Mouse (Mus musculus) midbrain, embryonic 13.5 days (tissue): ENCODE data around the gene Zmynd8. TPM values are rescaled to one million over a fixed set of nuclear protein-coding genes. Genes with fewer than 3 reads are reported as not detected.

Experiments used
- ATAC-seq: fragments of 200-750 bp; cut with Nextera tagmentation; 2 replicates; pipeline ENCODE4 v1.8.0; 2017; ENCODE audit warnings: mild to moderate bottlenecking, moderate TSS enrichment, moderate library complexity
- H3K27ac ChIP-seq: fragments of 300-500 bp; sonication (generic); 2 replicates; pipeline ENCODE4 v1.5.1; 2015; ENCODE audit warnings: inconsistent platforms, mild to moderate bottlenecking, moderate library complexity
- H3K27me3 ChIP-seq: fragments of 300-500 bp; sonication (generic); 2 replicates; pipeline ENCODE4 v1.6.1; 2015; ENCODE audit warnings: mild to moderate bottlenecking, inconsistent platforms
- H3K36me3 ChIP-seq: fragments of 300-500 bp; sonication (generic); 2 replicates; pipeline ENCODE4 v1.6.1; 2015; ENCODE audit warnings: mild to moderate bottlenecking, inconsistent platforms
- H3K4me1 ChIP-seq: fragments of 300-500 bp; sonication (generic); replicated peaks from 2 replicates; pipeline ENCODE4 v1.6.1; 2015; ENCODE audit warnings: inconsistent platforms
- H3K4me2 ChIP-seq: fragments of 300-500 bp; sonication (generic); replicated peaks from 2 replicates; pipeline ENCODE4 v1.6.1; 2015; ENCODE audit warnings: moderate library complexity, mild to moderate bottlenecking, inconsistent platforms
- H3K4me3 ChIP-seq: fragments of 300-500 bp; sonication (generic); replicated peaks from 2 replicates; pipeline ENCODE4 v1.5.1; 2015; ENCODE audit warnings: mild to moderate bottlenecking, inconsistent platforms
- H3K9ac ChIP-seq: fragments of 300-500 bp; sonication (generic); replicated peaks from 2 replicates; pipeline ENCODE4 v1.6.1; 2015; ENCODE audit warnings: mild to moderate bottlenecking, inconsistent platforms
- H3K9me3 ChIP-seq: fragments of 300-500 bp; sonication (generic); 2 replicates; pipeline ENCODE4 v1.6.1; 2016; ENCODE audit warnings: mild to moderate bottlenecking, inconsistent platforms
- WGBS: fragments of 180-500 bp; shearing (Covaris S2); methylation state at CpG from one replicate; pipeline ENCODE4 v1.1.7; 2015; 5-methylcytosine and 5-hydroxymethylcytosine counted together
- polyA plus RNA-seq: library from polyadenylated mRNA; unstranded; fragments of >200 nt; fragmentation: Nextera tagmentation; extraction: Ambion mirVana; gene quantifications from 2 replicates; pipeline ENCODE4 v1.2.1, GENCODE M21; 2015

The Zmynd8 gene
- polyA plus RNA-seq, 1 experiment from 2014 or later: 86.8 TPM

DNA sequence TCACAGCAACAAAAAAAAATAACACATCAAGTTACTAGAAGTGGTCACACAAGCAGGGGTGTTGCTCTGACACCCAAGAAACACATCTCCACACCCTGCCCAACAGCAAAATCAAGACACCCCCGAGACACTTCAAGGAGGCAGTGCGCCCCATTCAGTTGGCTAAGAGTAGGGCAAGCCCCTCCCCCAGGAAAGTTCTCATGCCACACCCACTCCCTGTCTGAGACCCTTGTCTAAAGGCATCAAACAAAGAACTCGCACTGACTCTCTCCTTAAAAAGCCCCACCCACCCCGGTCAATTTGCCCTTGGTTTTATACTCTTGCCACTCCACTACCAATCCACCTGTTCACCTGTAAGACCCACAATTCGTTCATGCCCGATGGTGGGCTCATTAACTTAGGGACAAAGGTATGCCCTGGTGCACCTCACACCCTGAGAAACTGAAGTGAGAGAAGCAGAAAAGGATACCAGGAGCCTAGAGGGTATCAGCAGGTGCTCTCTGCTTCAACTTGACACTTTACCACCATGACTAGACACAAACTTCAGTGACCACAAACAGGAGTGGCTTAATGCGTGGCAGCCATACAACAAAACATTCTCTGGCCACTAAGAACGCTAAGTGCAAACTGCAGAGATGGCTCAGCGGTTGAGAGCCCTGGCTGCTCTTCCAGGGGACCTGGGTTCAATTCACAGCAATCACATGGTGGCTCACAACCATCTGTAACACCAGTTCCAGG, 45.8 kb downstream of the Zmynd8 start:
- Histone ChIP-seq H3K4me1 (peaks cover 80% of the 10 kb centered on the region), H3K4me2 (no peak overlapping the region), H3K36me3 (peaks cover 32% of the 10 kb centered on the region), H3K27me3 (no peaks in the 10 kb centered on the region), H3K9me3 (no peaks in the 10 kb centered on the region), H3K27ac (peak overlapping the region; percentile 14; the same call in 1 of the 2 replicates), H3K9ac (no peak overlapping the region), H3K4me3 (no peak overlapping the region)
- ATAC-seq: no peak
- 89% methylated on average over 9 of the region's 9 CpGs for WGBS

DNA sequence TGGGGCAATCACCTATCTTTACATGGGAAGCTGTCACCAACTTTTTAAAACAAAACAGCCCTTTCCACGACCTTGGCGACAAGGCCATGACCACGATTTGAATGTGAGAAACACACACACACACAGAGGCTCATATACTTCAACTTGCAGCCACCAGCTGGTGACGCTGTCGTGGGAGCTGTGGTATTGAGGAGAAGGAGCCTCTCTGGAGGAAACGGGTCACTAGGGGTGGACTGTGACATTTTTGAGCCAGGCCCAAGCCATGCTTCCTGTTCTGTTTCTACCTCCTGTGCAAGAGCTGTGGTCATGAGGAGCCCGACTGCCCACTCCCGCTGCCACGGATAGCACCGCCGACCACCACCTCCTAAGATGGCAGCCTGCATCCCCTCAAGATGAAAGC, 46.4 kb downstream of the Zmynd8 start:
- no peak overlapping the region for H3K4me2 ChIP-seq
- peaks cover 32% of the 10 kb centered on the region for H3K36me3 ChIP-seq
- no peak for ATAC-seq
- no peaks in the 10 kb centered on the region for H3K27me3 ChIP-seq
- H3K4me3 ChIP-seq: no peak overlapping the region
- H3K4me1 ChIP-seq: peaks cover 79% of the 10 kb centered on the region
- H3K9me3 ChIP-seq: no peaks in the 10 kb centered on the region
- WGBS: 90% methylated on average over 11 of the region's 11 CpGs
- peak overlapping the region; percentile 14; the same call in 1 of the 2 replicates for H3K27ac ChIP-seq
- H3K9ac ChIP-seq: no peak overlapping the region

GRCm38 (mm10) chr2:165851811-165852415, 46.9 kb downstream of the Zmynd8 start:
- ATAC-seq: no peak
- H3K9ac ChIP-seq: no peak overlapping the region
- 90% methylated on average over 13 of the region's 13 CpGs for WGBS
- H3K4me1 ChIP-seq: peaks cover 74% of the 10 kb centered on the region
- no peaks in the 10 kb centered on the region for H3K9me3 ChIP-seq
- no peak overlapping the region for H3K4me3 ChIP-seq
- H3K27ac ChIP-seq: peak overlapping the region; percentile 49
- H3K4me2 ChIP-seq: no peak overlapping the region
- H3K36me3 ChIP-seq: peaks cover 32% of the 10 kb centered on the region
- no peaks in the 10 kb centered on the region for H3K27me3 ChIP-seq

- ATAC-seq: no peak
- no peaks in the 10 kb centered on the region for H3K9me3 ChIP-seq
- peak overlapping the region; percentile 49; the same call in 1 of the 2 replicates for H3K27ac ChIP-seq
- WGBS: 87% methylated on average over 6 of the region's 6 CpGs
- peaks cover 39% of the 10 kb centered on the region for H3K36me3 ChIP-seq
- H3K27me3 ChIP-seq: no peaks in the 10 kb centered on the region
- peaks cover 63% of the 10 kb centered on the region for H3K4me1 ChIP-seq
- no peak overlapping the region for H3K9ac ChIP-seq
- no peak overlapping the region for H3K4me2 ChIP-seq
- no peak overlapping the region for H3K4me3 ChIP-seq
Observed at GRCm38 (mm10) chr2:165850826-165851225, 48.0 kb downstream of the Zmynd8 start.

DNA sequence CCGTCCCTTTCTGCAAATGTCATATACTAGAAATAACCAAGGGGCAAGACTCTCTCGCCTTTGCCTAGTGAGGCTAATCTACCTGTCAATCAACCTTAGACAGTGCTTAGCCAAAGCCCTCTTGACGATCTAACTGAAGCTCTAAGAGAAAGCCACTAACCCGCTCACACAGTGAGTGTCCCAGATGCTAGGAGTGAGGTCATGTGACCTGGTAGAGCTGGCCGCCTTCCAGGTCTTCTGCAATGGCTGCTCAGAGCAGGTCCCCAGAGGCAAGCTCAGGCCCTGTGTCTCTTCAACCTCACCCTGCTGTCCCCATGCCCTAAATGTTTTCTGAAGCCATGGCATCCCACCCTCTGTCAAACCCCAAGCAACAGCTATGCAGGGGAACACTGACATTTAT, 49.7 kb downstream of the Zmynd8 start:
- Histone ChIP-seq H3K4me2 (no peak overlapping the region), H3K4me3 (no peak overlapping the region), H3K27me3 (no peaks in the 10 kb centered on the region), H3K4me1 (peaks cover 46% of the 10 kb centered on the region), H3K9ac (no peak overlapping the region), H3K36me3 (peaks cover 56% of the 10 kb centered on the region), H3K9me3 (no peaks in the 10 kb centered on the region), H3K27ac (peak overlapping the region; percentile 72)
- peak; percentile 84 for ATAC-seq
- 28% methylated on average over 5 of the region's 5 CpGs for WGBS

DNA sequence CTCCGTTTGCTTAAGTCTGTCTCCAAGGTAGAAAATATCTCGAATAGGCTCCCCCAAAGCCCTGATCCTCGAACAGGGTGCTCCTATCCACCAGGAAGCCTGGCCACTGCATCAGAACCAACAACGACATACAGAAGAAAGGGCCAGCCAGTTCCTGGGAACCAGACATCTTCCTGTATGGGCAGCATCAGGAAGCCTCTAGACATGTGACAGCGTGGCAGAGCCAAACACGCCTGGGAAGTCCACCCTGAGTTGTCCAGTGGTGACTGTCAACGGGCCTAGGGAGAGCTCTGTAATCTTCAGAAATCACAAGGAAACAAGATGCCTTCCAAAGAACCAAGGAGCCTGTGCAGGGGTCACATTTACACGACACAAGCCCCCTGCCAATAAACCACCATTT, 52.0 kb downstream of the Zmynd8 start:
- no peak overlapping the region for H3K27ac ChIP-seq
- peaks cover 34% of the 10 kb centered on the region for H3K4me1 ChIP-seq
- no peaks in the 10 kb centered on the region for H3K9me3 ChIP-seq
- WGBS: 91% methylated on average over 8 of the region's 8 CpGs
- H3K4me2 ChIP-seq: no peak overlapping the region
- peaks cover 70% of the 10 kb centered on the region for H3K36me3 ChIP-seq
- H3K4me3 ChIP-seq: no peak overlapping the region
- no peak overlapping the region for H3K9ac ChIP-seq
- no peak for ATAC-seq
- H3K27me3 ChIP-seq: no peaks in the 10 kb centered on the region

GRCm38 (mm10) chr2:165845490-165845889, 53.3 kb downstream of the Zmynd8 start:
- Histone ChIP-seq H3K4me2 (no peak overlapping the region), H3K4me1 (peaks cover 24% of the 10 kb centered on the region), H3K36me3 (peaks cover 71% of the 10 kb centered on the region), H3K9me3 (no peaks in the 10 kb centered on the region), H3K9ac (no peak overlapping the region), H3K27ac (no peak overlapping the region), H3K27me3 (no peaks in the 10 kb centered on the region), H3K4me3 (no peak overlapping the region)
- no peak for ATAC-seq
- 85% methylated on average over 22 of the region's 22 CpGs for WGBS

- H3K4me2 ChIP-seq: no peak overlapping the region
- no peak overlapping the region for H3K9ac ChIP-seq
- ATAC-seq: no peak
- peaks cover 23% of the 10 kb centered on the region for H3K4me1 ChIP-seq
- H3K9me3 ChIP-seq: no peaks in the 10 kb centered on the region
- no peak overlapping the region for H3K27ac ChIP-seq
- H3K4me3 ChIP-seq: no peak overlapping the region
- H3K27me3 ChIP-seq: no peaks in the 10 kb centered on the region
- peaks cover 77% of the 10 kb centered on the region for H3K36me3 ChIP-seq
- 91% methylated on average over 6 of the region's 6 CpGs for WGBS
Observed at GRCm38 (mm10) chr2:165843350-165843749, 55.5 kb downstream of the Zmynd8 start.

DNA sequence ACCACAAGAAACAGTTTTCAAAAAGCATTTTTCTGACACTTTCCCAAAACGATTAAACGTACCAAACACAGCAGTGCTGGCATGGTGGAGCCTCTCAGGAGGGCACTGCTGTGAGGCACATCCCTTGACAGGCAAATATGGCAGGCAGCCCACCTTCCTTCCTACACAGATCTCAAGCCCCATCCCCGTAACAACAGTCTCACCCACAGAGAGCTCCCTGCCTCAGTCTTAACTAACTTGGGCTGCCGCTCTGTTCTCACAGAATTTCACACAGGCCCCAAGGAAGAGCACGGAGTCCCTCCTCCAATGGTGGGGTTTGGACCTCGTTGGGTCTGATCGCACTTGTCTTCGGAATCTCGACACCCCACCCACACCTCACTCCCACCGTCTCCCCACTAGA, 56.6 kb downstream of the Zmynd8 start:
- Histone ChIP-seq H3K9ac (no peak overlapping the region), H3K4me3 (no peak overlapping the region), H3K36me3 (peaks cover 86% of the 10 kb centered on the region), H3K9me3 (no peaks in the 10 kb centered on the region), H3K27me3 (no peaks in the 10 kb centered on the region), H3K4me2 (no peak overlapping the region), H3K4me1 (peaks cover 21% of the 10 kb centered on the region), H3K27ac (no peak overlapping the region)
- ATAC-seq: no peak
- WGBS: 94% methylated on average over 10 of the region's 10 CpGs

- Histone ChIP-seq H3K36me3 (peaks cover 90% of the 10 kb centered on the region), H3K27me3 (no peaks in the 10 kb centered on the region), H3K27ac (no peak overlapping the region)
Observed at GRCm38 (mm10) chr2:165841805-165842204, 57.0 kb downstream of the Zmynd8 start.

DNA sequence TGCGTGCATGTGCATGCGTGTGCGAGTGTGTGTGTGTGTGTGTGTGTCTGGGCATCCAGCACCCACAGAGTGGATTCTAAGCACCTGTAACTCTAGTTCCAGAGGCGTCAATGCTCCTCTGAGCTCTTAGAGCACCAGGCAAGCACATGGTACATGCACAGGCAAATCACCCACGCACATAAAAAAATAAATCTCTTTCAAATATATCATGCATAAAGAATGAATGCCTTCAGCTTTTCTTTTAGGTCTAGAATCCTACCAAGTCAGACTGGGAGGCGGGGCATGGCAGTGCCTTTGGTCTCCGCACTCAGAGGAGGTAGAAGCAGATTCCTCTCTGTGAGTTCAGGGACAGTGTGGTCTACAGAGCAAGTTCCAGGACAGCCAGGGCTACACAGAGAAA, 58.0 kb downstream of the Zmynd8 start:
- Histone ChIP-seq H3K9ac (no peak overlapping the region), H3K4me3 (no peak overlapping the region), H3K4me2 (no peak overlapping the region), H3K36me3 (peaks cover 92% of the 10 kb centered on the region), H3K27me3 (no peaks in the 10 kb centered on the region), H3K4me1 (peaks cover 23% of the 10 kb centered on the region), H3K27ac (no peak overlapping the region), H3K9me3 (no peaks in the 10 kb centered on the region)
- no peak for ATAC-seq
- WGBS: 92% methylated on average over 7 of the region's 7 CpGs

More at GRCm38 (mm10) chr2:165841805-165842204, 57.0 kb downstream of the Zmynd8 start:
- Histone ChIP-seq H3K9ac (no peak overlapping the region), H3K9me3 (no peaks in the 10 kb centered on the region), H3K4me2 (no peak overlapping the region), H3K4me3 (no peak overlapping the region), H3K4me1 (peaks cover 23% of the 10 kb centered on the region)
- no peak for ATAC-seq
- WGBS: 89% methylated on average over 6 of the region's 6 CpGs

GRCm38 (mm10) chr2:165839317-165839652, 59.5 kb downstream of the Zmynd8 start:
- Histone ChIP-seq H3K9ac (no peak overlapping the region), H3K36me3 (peaks cover 92% of the 10 kb centered on the region), H3K9me3 (no peaks in the 10 kb centered on the region), H3K4me1 (peaks cover 23% of the 10 kb centered on the region), H3K27me3 (no peaks in the 10 kb centered on the region), H3K4me3 (no peak overlapping the region), H3K4me2 (no peak overlapping the region), H3K27ac (peak overlapping the region; percentile 59)
- WGBS: 57% methylated on average over 2 of the region's 2 CpGs
- no peak for ATAC-seq
